Mouse (Mus musculus) CH12.LX (cell line): ENCODE measurements around the gene Gnb1.

Experiments used
- CHD2 ChIP-seq: IDR thresholded peaks from 2 replicates; pipeline ENCODE4 v1.6.1; 2011; ENCODE audit warnings: low read length, improper control_type of control experiment
- CTCF ChIP-seq, 2 experiments: IDR thresholded peaks in 1 of 2; conservative IDR thresholded peaks in 1 of 2; 2 replicates each; pipeline ENCODE4 v1.5.1; 2011 to 2012; ENCODE audit warnings: low read depth in 2 of 2, low read length in 2 of 2, improper control_type of control experiment in 1 of 2, inconsistent platforms in 1 of 2, mild to moderate bottlenecking in 1 of 2, moderate library complexity in 1 of 2
- EP300 ChIP-seq: IDR thresholded peaks from 2 replicates; pipeline ENCODE4 v1.6.1; 2011; ENCODE audit warnings: low read length, improper control_type of control experiment
- MAX ChIP-seq: IDR thresholded peaks from 2 replicates; pipeline ENCODE4 v1.6.1; 2011; ENCODE audit warnings: low read length, improper control_type of control experiment
- MAZ ChIP-seq: IDR thresholded peaks from 2 replicates; pipeline ENCODE4 v1.6.1; 2012; ENCODE audit warnings: low read depth, mild to moderate bottlenecking, inconsistent platforms, low read length, improper control_type of control experiment, moderate library complexity
- NRF1 ChIP-seq: IDR thresholded peaks from 2 replicates; pipeline ENCODE4 v1.6.1; 2014; ENCODE audit warnings: low read depth, mild to moderate bottlenecking, inconsistent platforms, low read length, improper control_type of control experiment, moderate library complexity
- POLR2A ChIP-seq: IDR thresholded peaks from 2 replicates; pipeline ENCODE4 v1.6.1; 2011; ENCODE audit warnings: low read depth, mild to moderate bottlenecking, improper control_type of control experiment, low read length
- RAD21 ChIP-seq: IDR thresholded peaks from 2 replicates; pipeline ENCODE4 v1.6.1; 2011; ENCODE audit warnings: low read depth, mild to moderate bottlenecking, low read length, improper control_type of control experiment, moderate library complexity
- SIN3A ChIP-seq: IDR thresholded peaks from 2 replicates; pipeline ENCODE4 v1.6.1; 2012; ENCODE audit warnings: low read length, improper control_type of control experiment, inconsistent platforms
- TCF12 ChIP-seq: IDR thresholded peaks from 2 replicates; pipeline ENCODE4 v1.6.1; 2014; ENCODE audit warnings: low read depth, mild to moderate bottlenecking, inconsistent platforms, low read length, improper control_type of control experiment
- USF1 ChIP-seq: IDR thresholded peaks from 2 replicates; pipeline ENCODE4 v1.6.1; 2014; ENCODE audit warnings: low read depth, mild to moderate bottlenecking, inconsistent platforms, low read length, improper control_type of control experiment

DNA sequence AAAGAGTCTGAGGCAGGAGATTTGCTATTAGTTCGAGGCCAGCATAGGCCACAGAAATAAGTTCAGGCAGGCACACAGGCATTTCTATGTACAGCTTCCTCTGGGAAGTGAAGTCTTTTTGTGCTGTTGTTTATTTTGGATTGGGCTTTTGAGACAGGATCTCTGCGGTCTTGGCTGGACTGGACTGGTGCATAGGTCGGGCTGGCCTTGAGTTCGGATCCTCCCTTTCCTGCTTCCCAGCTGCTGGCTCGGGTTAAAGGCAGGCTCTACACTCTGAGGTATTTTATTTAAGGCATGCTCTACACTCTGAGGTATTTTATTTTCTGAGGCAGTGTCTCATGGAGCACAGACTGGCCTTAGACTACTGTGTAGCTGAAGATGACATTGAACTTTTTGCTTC, 34.6 kb downstream of the Gnb1 start:
- TF ChIP-seq TCF12 (no peak), POLR2A (no peak), CTCF (conservative IDR thresholded peaks at IDR 0.05 in 1 of 2, IDR thresholded peaks at IDR 0.05 in 1 of 2; ENCODE audit: low read depth in 2 of 2, low read length in 2 of 2) (no peak), EP300 (no peak), SIN3A (no peak), NRF1 (no peak), CHD2 (no peak), MAX (no peak), MAZ (no peak), RAD21 (no peak), USF1 (no peak)
